Mouse (Mus musculus): ENCODE data around the gene Mageh1. TPM values are rescaled to one million over a fixed set of nuclear protein-coding genes. Genes with fewer than 3 reads are reported as not detected.
"Not testable (repeated sequence)": the region's sequence is repeated elsewhere in the genome, so short reads cannot be mapped to it uniquely, and the experiment has no call there.

Mageh1 gene
- polyA plus RNA-seq (2012; rRNA removed), result 14.4 and 21.5 TPM in 2 replicates

DNA sequence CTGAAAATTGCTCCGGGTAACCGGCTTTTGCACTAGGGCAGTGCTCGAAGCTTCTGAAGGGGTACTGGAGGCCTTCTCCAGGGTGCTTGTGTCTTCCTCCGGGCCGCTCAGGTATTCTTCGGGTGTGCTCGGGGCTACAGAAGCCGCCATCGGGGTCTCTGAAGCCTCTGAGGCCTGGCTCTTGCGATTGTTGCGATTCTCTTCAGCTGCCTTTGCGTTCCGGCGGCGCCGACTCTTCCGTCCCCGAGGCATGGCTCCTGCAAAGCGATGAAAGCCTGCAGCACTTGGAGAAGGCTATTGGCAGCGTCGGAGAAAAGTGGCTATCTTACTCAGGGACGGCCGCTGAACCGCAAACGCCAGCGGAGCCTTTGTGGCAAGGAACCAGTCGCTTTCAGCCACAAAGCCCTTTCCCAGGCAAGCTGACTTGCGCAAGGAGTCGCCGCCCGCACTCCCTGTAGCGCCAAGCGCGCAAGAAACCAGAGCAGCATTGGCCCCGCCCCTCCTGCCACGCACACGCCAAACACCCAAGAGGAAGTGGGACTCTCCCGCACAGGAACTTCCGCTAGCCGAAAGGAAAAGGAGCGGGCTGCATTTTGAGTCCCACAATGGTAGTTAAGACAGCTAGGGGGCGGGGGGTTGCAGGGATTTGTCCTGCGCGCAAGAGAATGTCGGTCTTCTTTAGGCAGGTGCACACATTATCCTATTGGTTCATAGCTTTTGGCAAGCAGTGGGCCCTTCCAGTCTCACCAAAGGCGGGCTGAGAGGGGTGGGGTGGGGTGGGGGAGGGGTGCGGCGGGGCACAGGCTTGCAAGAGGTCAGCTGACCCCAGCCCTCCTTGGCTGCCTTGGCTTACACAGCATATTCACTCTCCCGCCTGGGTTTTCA lies at the start of gene Mageh1:
Gene Mageh1 (minus strand): TSS at position 489 of the 885 bp plus-strand sequence.
- peak; percentile 14 for DNase-seq (ENCODE audit: low read depth)

DNA sequence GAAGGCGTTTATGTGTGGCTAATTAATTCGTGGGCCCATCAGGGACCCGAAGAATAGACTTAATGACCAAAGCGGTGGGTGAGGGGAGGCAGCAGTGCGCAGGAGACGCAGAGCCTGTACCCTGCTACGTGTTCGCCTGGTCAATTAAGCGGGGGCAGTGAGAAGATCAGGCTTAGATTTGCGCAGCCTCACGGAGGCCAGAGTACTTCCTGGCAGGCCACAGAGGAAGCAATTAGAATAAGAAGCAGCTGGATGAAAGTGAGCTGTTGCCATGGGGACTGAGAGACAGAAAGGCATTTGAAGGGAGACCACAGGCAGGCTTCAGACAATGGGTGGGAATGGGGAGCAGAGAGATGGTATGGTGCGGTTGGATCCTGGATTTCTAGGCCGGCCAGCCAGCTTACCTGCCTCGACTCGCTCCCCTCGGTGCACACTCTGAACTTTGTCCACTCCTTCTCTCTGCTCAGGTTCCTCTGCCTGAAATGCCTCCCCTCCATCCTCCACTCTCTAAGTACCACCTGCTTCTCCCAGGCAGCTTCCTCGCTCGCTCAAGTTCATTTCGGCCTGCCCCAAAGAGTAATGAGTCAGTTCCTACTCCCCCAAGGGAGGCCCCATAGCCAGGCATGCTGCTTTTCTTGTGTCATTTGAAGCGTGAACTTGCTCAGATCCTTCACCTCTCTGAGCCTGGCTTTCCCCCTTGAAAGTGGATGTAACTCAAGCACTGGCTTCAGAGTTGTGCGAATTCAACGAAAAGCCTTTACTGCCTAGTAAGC lies 783 bp upstream of the Mageh1 start:
- DNase-seq (ENCODE audit: low read depth), result not testable (repeated sequence)

DNA sequence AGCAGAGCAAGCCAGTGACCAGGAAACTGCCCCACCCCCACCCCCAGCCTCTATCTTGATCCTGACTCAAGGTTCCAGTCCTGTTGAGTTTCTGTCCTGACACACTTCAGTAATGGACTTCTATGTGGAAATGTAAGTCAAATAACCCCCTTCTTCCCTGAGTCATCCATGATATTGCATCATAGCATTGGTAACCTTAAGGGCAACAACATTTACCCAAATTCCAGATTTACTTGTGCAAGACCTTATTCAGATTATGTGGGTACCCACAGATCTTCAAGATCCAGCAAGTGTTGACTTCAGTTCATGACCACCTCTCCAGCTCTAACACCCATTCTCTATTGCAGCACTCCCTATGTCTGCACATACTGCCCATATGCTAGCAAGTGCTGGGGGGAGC lies 5.8 kb downstream of the Mageh1 start:
- DNase-seq (ENCODE audit: low read depth), result not testable (repeated sequence)

DNA sequence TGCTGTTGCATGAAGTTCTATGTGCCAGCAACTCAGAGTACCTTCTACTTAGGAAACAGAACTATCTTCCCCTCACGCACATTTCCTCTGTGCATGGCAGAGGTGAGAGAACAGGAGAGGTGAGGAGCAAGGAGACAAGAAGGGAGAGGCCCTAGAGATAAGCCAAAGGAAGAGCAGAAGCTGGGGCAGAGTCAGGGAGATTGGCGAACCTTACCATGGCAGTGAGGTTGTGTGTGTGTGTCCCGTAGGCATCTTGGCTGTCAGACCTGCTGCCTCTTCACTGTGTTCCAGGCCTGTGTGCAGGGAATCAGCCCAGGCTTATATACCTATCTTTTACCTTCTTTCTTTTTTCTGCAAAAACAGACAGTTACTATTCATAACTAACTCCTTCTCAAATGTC lies 11.7 kb downstream of the Mageh1 start:
- not testable (repeated sequence) for DNase-seq (ENCODE audit: low read depth)

DNA sequence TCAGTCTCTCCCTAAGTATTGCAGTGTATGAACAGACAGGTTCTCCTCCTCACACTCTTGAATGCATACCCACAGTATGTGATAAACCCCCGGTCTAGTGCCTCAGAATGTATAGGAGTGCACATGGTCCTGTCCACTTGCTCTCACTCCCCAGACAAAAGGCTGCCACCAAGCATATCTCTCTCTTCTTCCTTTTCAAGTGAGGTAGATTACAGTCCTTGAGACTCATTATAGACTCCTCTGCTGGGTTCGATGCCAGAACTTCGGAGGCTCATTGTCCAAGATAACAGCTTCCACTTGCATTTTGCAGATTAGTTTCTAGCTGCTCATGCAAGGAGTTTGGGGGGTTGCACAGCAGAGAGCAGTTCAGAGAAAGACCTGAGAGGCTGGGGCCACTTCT lies 12.1 kb downstream of the Mageh1 start:
- not testable (repeated sequence) for DNase-seq (ENCODE audit: low read depth)

DNA sequence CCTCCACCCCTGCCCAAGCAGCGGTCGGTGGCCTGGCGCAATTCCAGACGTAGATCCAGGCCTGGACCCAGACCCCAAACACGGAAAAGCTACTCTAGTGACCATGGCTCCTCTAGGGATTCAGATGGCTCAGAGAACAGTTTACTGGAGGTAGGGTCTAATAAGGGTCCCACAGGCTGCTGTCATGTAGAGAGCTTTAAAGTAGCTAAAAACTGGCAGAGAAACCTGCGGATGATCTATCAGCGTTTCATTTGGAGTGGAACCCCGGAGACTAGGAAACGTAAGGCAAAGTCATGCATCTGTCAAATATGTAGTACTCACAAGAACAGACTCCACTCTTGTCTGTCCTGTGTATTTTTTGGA lies 29.7 kb downstream of the Mageh1 start:
- no peak for DNase-seq (ENCODE audit: low read depth)

DNA sequence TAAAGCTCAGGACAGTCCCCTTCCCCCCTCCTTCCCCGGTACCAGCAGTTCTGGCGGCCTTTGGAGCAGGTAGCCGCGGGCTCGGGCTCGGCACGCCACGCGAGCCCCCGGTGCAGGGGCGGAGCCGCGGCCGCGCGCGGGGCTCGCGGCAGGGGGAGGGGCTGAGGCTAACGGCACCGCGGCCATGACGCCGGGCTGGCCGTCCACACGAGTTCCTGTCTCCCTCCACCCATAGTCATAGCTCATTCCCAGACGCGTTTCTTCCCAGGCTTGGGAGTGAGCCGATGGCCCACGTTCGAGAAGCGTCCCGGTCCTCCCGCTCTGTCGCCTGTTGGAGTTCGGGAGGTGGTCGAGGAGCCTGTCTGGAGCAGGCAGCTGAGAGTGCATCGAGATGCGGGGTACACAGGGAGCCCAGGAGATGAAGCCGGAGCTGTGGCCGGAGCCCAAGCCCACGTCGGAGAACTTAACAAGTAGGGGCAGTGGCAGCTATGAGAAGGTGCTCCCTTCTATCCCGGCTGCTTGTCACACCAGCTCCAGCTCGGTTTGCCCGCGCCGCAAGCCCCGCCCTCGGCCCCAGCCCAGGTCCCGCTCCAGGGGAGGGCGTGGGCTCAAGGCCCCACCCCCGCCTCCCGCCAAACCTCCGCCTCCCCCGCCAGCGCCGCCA lies 30.2 kb downstream of the Mageh1 start:
- no peak for DNase-seq (ENCODE audit: low read depth)

DNA sequence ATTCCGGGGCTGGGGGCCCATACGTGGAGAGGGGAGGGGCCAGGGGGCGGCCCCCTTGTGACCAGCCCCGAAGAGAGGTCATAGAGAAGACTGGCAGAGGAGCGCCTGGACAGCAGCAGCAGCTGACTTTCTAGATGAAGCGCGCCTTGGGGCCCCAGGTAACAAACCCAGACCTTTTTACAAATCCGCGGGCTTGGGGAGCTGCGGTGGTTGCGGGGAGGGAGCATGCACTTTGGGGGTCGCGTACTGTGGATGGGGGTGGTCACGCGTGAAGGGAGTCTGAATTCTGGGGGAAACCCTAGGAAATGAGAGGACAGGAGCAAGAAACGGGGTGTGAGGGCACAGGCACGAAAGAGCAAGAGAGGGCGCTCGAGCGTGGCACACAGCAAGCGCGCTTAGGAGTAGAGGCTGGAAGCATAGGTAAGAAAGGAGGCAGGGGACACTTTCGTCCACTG lies 31.0 kb downstream of the Mageh1 start, which contains the start of gene Usp51:
Gene Usp51 (plus strand): TSS at position 83 of the 455 bp plus-strand sequence.
- DNase-seq (ENCODE audit: low read depth), result no peak

DNA sequence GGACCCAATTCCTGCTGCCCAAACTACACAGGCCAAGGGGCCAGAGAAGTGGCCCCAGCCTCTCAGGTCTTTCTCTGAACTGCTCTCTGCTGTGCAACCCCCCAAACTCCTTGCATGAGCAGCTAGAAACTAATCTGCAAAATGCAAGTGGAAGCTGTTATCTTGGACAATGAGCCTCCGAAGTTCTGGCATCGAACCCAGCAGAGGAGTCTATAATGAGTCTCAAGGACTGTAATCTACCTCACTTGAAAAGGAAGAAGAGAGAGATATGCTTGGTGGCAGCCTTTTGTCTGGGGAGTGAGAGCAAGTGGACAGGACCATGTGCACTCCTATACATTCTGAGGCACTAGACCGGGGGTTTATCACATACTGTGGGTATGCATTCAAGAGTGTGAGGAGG lies 41.3 kb downstream of the Mageh1 start:
- DNase-seq (ENCODE audit: low read depth), result not testable (repeated sequence)

DNA sequence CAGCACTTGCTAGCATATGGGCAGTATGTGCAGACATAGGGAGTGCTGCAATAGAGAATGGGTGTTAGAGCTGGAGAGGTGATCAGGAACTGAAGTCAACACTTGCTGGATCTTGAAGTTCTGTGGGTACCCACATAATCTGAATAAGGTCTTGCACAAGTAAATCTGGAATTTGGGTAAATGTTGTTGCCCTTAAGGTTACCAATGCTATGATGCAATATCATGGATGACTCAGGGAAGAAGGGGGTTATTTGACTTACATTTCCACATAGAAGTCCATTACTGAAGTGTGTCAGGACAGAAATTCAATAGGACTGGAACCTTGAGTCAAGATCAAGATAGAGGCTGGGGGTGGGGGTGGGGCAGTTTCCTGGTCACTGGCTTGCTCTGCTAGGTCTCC lies 47.5 kb downstream of the Mageh1 start:
- DNase-seq (ENCODE audit: low read depth), result not testable (repeated sequence)

Other genes with a start within 250 kb of the Mageh1 start
- 0.70 and 1.1 TPM in 2 replicates for gene Usp51, start 31.1 kb downstream of the Mageh1 start, polyA plus RNA-seq (2012; rRNA removed)
- 0.04 TPM in 1 of 2 replicates, not detected in the other for gene Foxr2, start 81.2 kb upstream of the Mageh1 start, polyA plus RNA-seq (2012; rRNA removed)
- gene Rragb, start 102.4 kb upstream of the Mageh1 start, polyA plus RNA-seq (2012; rRNA removed), result 5.3 and 8.1 TPM in 2 replicates
- gene Klf8, start 199.9 kb upstream of the Mageh1 start, polyA plus RNA-seq (2012; rRNA removed), result 0.89 and 0.98 TPM in 2 replicates

Measured in gonadal fat pad, adult 2 months (tissue).